In the genomic region with DNA sequence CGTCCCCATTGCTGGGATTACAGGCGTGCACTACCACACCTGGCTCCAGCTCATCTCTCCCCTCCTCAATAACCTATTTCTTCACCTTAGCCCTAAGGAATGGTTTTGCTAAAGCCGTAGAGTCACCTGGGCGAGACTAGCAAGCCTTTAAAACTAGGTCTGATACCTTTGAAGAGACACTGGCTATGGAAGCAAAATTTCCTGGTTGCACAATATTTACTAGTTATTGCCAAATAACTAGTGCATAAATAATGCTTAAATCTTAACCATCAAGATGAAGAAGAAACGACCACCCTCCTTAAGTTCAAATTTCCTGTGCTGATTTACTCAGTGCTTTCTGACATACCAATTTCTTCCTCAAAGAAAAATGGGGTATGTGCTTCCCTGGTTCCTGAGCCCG, we compare ENCODE assay signal across 8 mouse cellular contexts. TPM values are rescaled to one million over a fixed set of nuclear protein-coding genes. Genes with fewer than 3 reads are reported as not detected.
A peak's percentile ranks its signal among the peaks of the same experiment; 100 is the strongest.
DNase-seq lines count a peak whose midpoint lies in the region; ATAC-seq and TF ChIP-seq lines count a peak whose summit lies in the region.

No protein-coding gene starts in this region.

- H3K27me3 ChIP-seq in kidney, postnatal 0 days (ENCODE audit: insufficient read depth, low read length): peaks cover 46% of the 10 kb centered on the region
- peaks cover 80% of the 10 kb centered on the region for H3K27me3 ChIP-seq in embryonic facial prominence, embryonic 10.5 days (replicated peaks; ENCODE audit: low read depth, poor library complexity, severe bottlenecking)
- H3K27me3 ChIP-seq in hindbrain, postnatal 0 days (ENCODE audit: insufficient read depth, low read length): peaks cover 43% of the 10 kb centered on the region
- peaks cover 38% of the 10 kb centered on the region for H3K27me3 ChIP-seq in midbrain, postnatal 0 days (ENCODE audit: insufficient read depth, low read length)

- H3K9ac ChIP-seq in kidney, postnatal 0 days (ENCODE audit: low read depth, low read length): 0 out of 2 replicates have a peak overlapping the region, but pooled peaks have one; percentile 23
- peak overlapping the region; percentile 65 for H3K9ac ChIP-seq in hindbrain, postnatal 0 days (replicated peaks; ENCODE audit: low read length)
- H3K9ac ChIP-seq in midbrain, postnatal 0 days (replicated peaks; ENCODE audit: low read length, poor library complexity, severe bottlenecking): peak overlapping the region; percentile 55

- no peaks in the 10 kb centered on the region for H3K9me3 ChIP-seq in kidney, postnatal 0 days (replicated peaks; ENCODE audit: low read length)
- no peaks in the 10 kb centered on the region for H3K9me3 ChIP-seq in embryonic facial prominence, embryonic 10.5 days
- no peaks in the 10 kb centered on the region for H3K9me3 ChIP-seq in hindbrain, postnatal 0 days (ENCODE audit: low read length)
- no peaks in the 10 kb centered on the region for H3K9me3 ChIP-seq in midbrain, postnatal 0 days (ENCODE audit: low read length)

- TF ChIP-seq CTCF in kidney, postnatal 0 days (IDR thresholded peaks at IDR 0.05; ENCODE audit: low read depth): no peak
- TF ChIP-seq CTCF in hindbrain, postnatal 0 days (IDR thresholded peaks at IDR 0.05; ENCODE audit: low read depth): no peak
- TF ChIP-seq CTCF in midbrain, postnatal 0 days (IDR thresholded peaks at IDR 0.05): no peak

- intact Hi-C loops in left cerebral cortex, postnatal 25 days (cut with DNase I): loop anchor here (2.0 to 10.0 kb wide), 3 partner anchors 621 to 849 kb away; partner anchors contain the start of genes Smad3 and Spesp1

- no peak overlapping the region for H3K27ac ChIP-seq in kidney, postnatal 0 days
- no peak overlapping the region for H3K27ac ChIP-seq in embryonic facial prominence, embryonic 10.5 days (replicated peaks)
- no peak overlapping the region for H3K27ac ChIP-seq in hindbrain, postnatal 0 days
- no peak overlapping the region for H3K27ac ChIP-seq in midbrain, postnatal 0 days (ENCODE audit: low read depth, low read length)

- ATAC-seq in kidney, postnatal 0 days (replicated peaks; ENCODE audit: low FRiP score, low read depth): no peak
- ATAC-seq in hindbrain, postnatal 0 days: no peak
- ATAC-seq in midbrain, postnatal 0 days (ENCODE audit: low FRiP score): no peak

- no peaks in the 10 kb centered on the region for H3K36me3 ChIP-seq in kidney, postnatal 0 days (ENCODE audit: insufficient read depth, low read length)
- H3K36me3 ChIP-seq in embryonic facial prominence, embryonic 10.5 days (replicated peaks): no peaks in the 10 kb centered on the region
- H3K36me3 ChIP-seq in hindbrain, postnatal 0 days (ENCODE audit: insufficient read depth, low read length): no peaks in the 10 kb centered on the region
- H3K36me3 ChIP-seq in midbrain, postnatal 0 days (ENCODE audit: insufficient read depth, low read length): no peaks in the 10 kb centered on the region

- peak overlapping the region; percentile 63 for H3K4me2 ChIP-seq in kidney, postnatal 0 days (ENCODE audit: low read length)
- peak overlapping the region; percentile 87 for H3K4me2 ChIP-seq in hindbrain, postnatal 0 days (ENCODE audit: low read depth, low read length)
- peak overlapping the region; percentile 57 for H3K4me2 ChIP-seq in midbrain, postnatal 0 days (ENCODE audit: low read depth, low read length, poor library complexity, severe bottlenecking)

- peak overlapping the region; percentile 35 for H3K4me3 ChIP-seq in kidney, postnatal 0 days (replicated peaks; ENCODE audit: low read depth, low read length)
- peak overlapping the region; percentile 71 for H3K4me3 ChIP-seq in embryonic facial prominence, embryonic 10.5 days
- peak overlapping the region; percentile 63 for H3K4me3 ChIP-seq in hindbrain, postnatal 0 days (ENCODE audit: low read length)
- H3K4me3 ChIP-seq in midbrain, postnatal 0 days (ENCODE audit: low read depth, low read length): peak overlapping the region; percentile 67

- WGBS in kidney, postnatal 0 days: 7% methylated on average over 6 of the region's 6 CpGs
- WGBS in embryonic facial prominence, embryonic 10.5 days: 13% methylated on average over 6 of the region's 6 CpGs
- 15% methylated on average over 6 of the region's 6 CpGs for WGBS in hindbrain, postnatal 0 days
- 13% methylated on average over 6 of the region's 6 CpGs for WGBS in midbrain, postnatal 0 days

- H3K4me1 ChIP-seq in kidney, postnatal 0 days (replicated peaks; ENCODE audit: insufficient read depth, low read length): peaks cover 18% of the 10 kb centered on the region; the same call in 1 of the 2 replicates
- peaks cover 58% of the 10 kb centered on the region for H3K4me1 ChIP-seq in embryonic facial prominence, embryonic 10.5 days
- H3K4me1 ChIP-seq in hindbrain, postnatal 0 days (ENCODE audit: insufficient read depth, low read length): peaks cover 15% of the 10 kb centered on the region; the same call in 1 of the 2 replicates
- peaks cover 2% of the 10 kb centered on the region; the same call in 1 of the 2 replicates for H3K4me1 ChIP-seq in midbrain, postnatal 0 days (ENCODE audit: insufficient read depth, low read length)

- DNase-seq in kidney, postnatal 0 days (ENCODE audit: low spot score): no peak
- no peak for DNase-seq in kidney, postnatal 10 days
- no peak for DNase-seq in embryonic facial prominence, embryonic 10.5 days (ENCODE audit: low spot score)
- DNase-seq in hindbrain, postnatal 0 days (ENCODE audit: low spot score): no peak
- DNase-seq in midbrain, postnatal 0 days (ENCODE audit: low spot score): no peak
- no peak for DNase-seq in left cerebral cortex, postnatal 25 days (ENCODE audit: low spot score in 2 of 2)
- DNase-seq in cerebellum, adult 11-12 months: no peak
- no peak for DNase-seq in adrenal gland, postnatal 14 days

RNA-seq across cellular contexts. Expression of gene Skor1, which starts 15.1 kb away (rescaled TPM):
- not detected in 2 replicates for polyA plus RNA-seq in kidney, postnatal 0 days (2015; fragmentation: Nextera tagmentation; extraction: Ambion mirVana)
- polyA plus RNA-seq in embryonic facial prominence, embryonic 10.5 days (2016; fragmentation: Nextera tagmentation; extraction: Ambion mirVana): 0.06 and 0.10 TPM in 2 replicates
- total RNA-seq in hindbrain, postnatal 0 days (2014; rRNA removed): 36.3 and 38.5 TPM in 2 replicates
- 9.2 TPM in 2 replicates for polyA plus RNA-seq in hindbrain, postnatal 0 days (2015; fragmentation: Nextera tagmentation; extraction: Ambion mirVana)
- 1.2 and 5.5 TPM in 2 replicates for total RNA-seq in midbrain, postnatal 0 days (2014; rRNA removed)
- 0.07 and 0.26 TPM in 2 replicates for polyA plus RNA-seq in midbrain, postnatal 0 days (2015; fragmentation: Nextera tagmentation; extraction: Ambion mirVana)
- under 1 TPM; 0.09 to 0.11 TPM for total RNA-seq in left cerebral cortex, postnatal 25 days (2021)
- not detected in 2 replicates for total RNA-seq in adrenal gland, postnatal 14 days (2021)
